Comparison of ENCODE assay signal across 29 mouse cellular contexts in the genomic region with DNA sequence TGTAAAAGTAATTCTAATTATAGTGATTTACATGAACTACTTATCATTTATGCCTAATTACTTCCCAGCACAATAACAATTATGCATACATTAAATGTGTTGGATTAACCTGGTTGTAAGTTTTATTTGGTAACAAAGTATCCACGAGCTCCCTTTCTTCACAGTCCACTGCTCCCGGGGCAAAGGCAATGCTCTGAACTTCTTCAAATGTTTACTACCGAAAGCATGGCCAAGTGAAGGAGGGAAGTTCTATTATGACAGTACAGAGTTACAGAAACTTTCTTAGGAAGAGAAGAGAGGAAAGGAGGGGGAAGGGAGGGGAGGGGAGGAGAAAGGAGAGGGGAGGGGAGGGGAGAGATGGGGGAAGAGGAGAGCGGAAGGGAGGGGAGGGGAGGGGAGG. TPM values are rescaled to one million over a fixed set of nuclear protein-coding genes. Genes with fewer than 3 reads are reported as not detected.
DNase-seq lines count a peak whose midpoint lies in the region; ATAC-seq lines count a peak whose summit lies in the region.
"Had no signal": no experiment of that assay in that cellular context is flagged by ENCODE, and none has a peak within 500 bp of the region (broad histone marks: within the 10 kb centered on the region; RNA-seq: fewer than 3 reads in every experiment).

No protein-coding gene starts in this region.

- H3K36me3 ChIP-seq in neural tube, embryonic 13.5 days, result 0 out of 2 replicates have a peak, but pooled peaks cover 4% of the 10 kb centered on the region
- peaks cover 4% of the 10 kb centered on the region; the same call in 1 of the 2 replicates for H3K36me3 ChIP-seq in neural tube, embryonic 15.5 days
- no peaks in the 10 kb centered on the region for H3K36me3 ChIP-seq in neural tube, embryonic 14.5 days (ENCODE audit: control insufficient read depth, insufficient read depth, low read length)
- H3K36me3 ChIP-seq: forebrain, embryonic 12.5 days; forebrain, embryonic 15.5 days had no signal

- peak; percentile 51 for DNase-seq in kidney, adult 9 months
- DNase-seq in kidney, postnatal 10 days, result no peak
- DNase-seq in kidney, postnatal 14 days, result peak; percentile 24
- no peak for DNase-seq in kidney, adult 18-20 months
- DNase-seq in urinary bladder, postnatal 14 days (ENCODE audit: low spot score), result no peak
- DNase-seq: adrenal gland, adult 2 months; adrenal gland, postnatal 14 days; cerebellum, adult 11-12 months; cerebellum, adult 8-10 months; cerebellum, postnatal 10 days; cerebellum, postnatal 36 days; embryo, embryonic 11 days; gastrocnemius, postnatal 25 days; heart, adult 18-20 months; heart, postnatal 10 days; heart, postnatal 36 days had no signal

- no peak overlapping the region for H3K4me2 ChIP-seq in neural tube, embryonic 13.5 days
- H3K4me2 ChIP-seq in neural tube, embryonic 15.5 days, result no peak overlapping the region
- no peak overlapping the region for H3K4me2 ChIP-seq in neural tube, embryonic 14.5 days (ENCODE audit: low read depth, low read length)
- H3K4me2 ChIP-seq: embryonic facial prominence, embryonic 13.5 days; forebrain, embryonic 12.5 days; forebrain, embryonic 15.5 days; heart, embryonic 12.5 days; heart, embryonic 15.5 days had no signal

- 19% methylated on average over 3 of the region's 4 CpGs for WGBS in neural tube, embryonic 13.5 days
- 9% methylated on average over 3 of the region's 4 CpGs for WGBS in neural tube, embryonic 15.5 days
- 22% methylated on average over 3 of the region's 4 CpGs for WGBS in neural tube, embryonic 14.5 days

- no peaks in the 10 kb centered on the region for H3K9me3 ChIP-seq in neural tube, embryonic 13.5 days
- 0 out of 2 replicates have a peak, but pooled peaks cover 3% of the 10 kb centered on the region for H3K9me3 ChIP-seq in neural tube, embryonic 15.5 days (replicated peaks)
- H3K9me3 ChIP-seq in neural tube, embryonic 14.5 days (ENCODE audit: control insufficient read depth, low read length), result no peaks in the 10 kb centered on the region
- H3K9me3 ChIP-seq: embryonic facial prominence, embryonic 10.5 days; embryonic facial prominence, embryonic 13.5 days; forebrain, embryonic 12.5 days; forebrain, embryonic 15.5 days; heart, embryonic 15.5 days; hindbrain, embryonic 10.5 days; hindbrain, embryonic 13.5 days had no signal

- H3K9ac ChIP-seq in neural tube, embryonic 13.5 days, result no peak overlapping the region
- no peak overlapping the region for H3K9ac ChIP-seq in neural tube, embryonic 15.5 days (replicated peaks)
- H3K9ac ChIP-seq in neural tube, embryonic 14.5 days (replicated peaks; ENCODE audit: low read depth, low read length), result no peak overlapping the region
- H3K9ac ChIP-seq: embryonic facial prominence, embryonic 13.5 days; forebrain, embryonic 12.5 days; forebrain, embryonic 15.5 days; heart, embryonic 12.5 days; heart, embryonic 15.5 days; hindbrain, embryonic 13.5 days had no signal

- no peaks in the 10 kb centered on the region for H3K27me3 ChIP-seq in neural tube, embryonic 13.5 days
- H3K27me3 ChIP-seq in neural tube, embryonic 15.5 days (replicated peaks), result no peaks in the 10 kb centered on the region
- H3K27me3 ChIP-seq in neural tube, embryonic 14.5 days (ENCODE audit: control insufficient read depth, insufficient read depth, low read length), result no peaks in the 10 kb centered on the region
- H3K27me3 ChIP-seq: embryonic facial prominence, embryonic 13.5 days; forebrain, embryonic 12.5 days; forebrain, embryonic 15.5 days; heart, embryonic 12.5 days; heart, embryonic 15.5 days had no signal

- peaks cover 17% of the 10 kb centered on the region for H3K4me1 ChIP-seq in neural tube, embryonic 13.5 days (replicated peaks)
- H3K4me1 ChIP-seq in neural tube, embryonic 15.5 days, result peaks cover 15% of the 10 kb centered on the region
- no peaks in the 10 kb centered on the region for H3K4me1 ChIP-seq in neural tube, embryonic 14.5 days (ENCODE audit: control insufficient read depth, insufficient read depth, low read length)

- no peak overlapping the region for H3K27ac ChIP-seq in neural tube, embryonic 13.5 days (replicated peaks)
- H3K27ac ChIP-seq in neural tube, embryonic 15.5 days (replicated peaks), result no peak overlapping the region
- no peak overlapping the region for H3K27ac ChIP-seq in neural tube, embryonic 14.5 days (ENCODE audit: low read depth, low read length)
- H3K27ac ChIP-seq: embryonic facial prominence, embryonic 10.5 days; embryonic facial prominence, embryonic 13.5 days; forebrain, embryonic 12.5 days; forebrain, embryonic 15.5 days; heart, embryonic 15.5 days; hindbrain, embryonic 13.5 days had no signal

- peak; percentile 11; the same call in 1 of the 2 replicates for ATAC-seq in neural tube, embryonic 13.5 days (ENCODE audit: low read depth)
- ATAC-seq in neural tube, embryonic 15.5 days (ENCODE audit: low FRiP score), result no peak
- peak; percentile 31; the same call in 1 of the 2 replicates for ATAC-seq in neural tube, embryonic 14.5 days (ENCODE audit: low read depth)
- ATAC-seq: CD4-positive, CD25-positive, alpha-beta regulatory T cell, adult 4 months; forebrain, embryonic 15.5 days had no signal

- H3K4me3 ChIP-seq in neural tube, embryonic 13.5 days, result no peak overlapping the region
- H3K4me3 ChIP-seq in neural tube, embryonic 15.5 days (replicated peaks), result no peak overlapping the region
- no peak overlapping the region for H3K4me3 ChIP-seq in neural tube, embryonic 14.5 days (ENCODE audit: low read depth, low read length)
- H3K4me3 ChIP-seq: embryonic facial prominence, embryonic 10.5 days; embryonic facial prominence, embryonic 13.5 days; erythroblast, embryonic 14.5 days; forebrain, embryonic 12.5 days; forebrain, embryonic 15.5 days; heart, embryonic 12.5 days; heart, embryonic 15.5 days; hindbrain, embryonic 10.5 days; hindbrain, embryonic 13.5 days had no signal

RNA-seq across cellular contexts. Expression of a gene that starts 28.7 kb away (rescaled TPM):
- 6.5 and 6.6 TPM in 2 replicates for polyA plus RNA-seq in neural tube, embryonic 13.5 days (2015; fragmentation: Nextera tagmentation; extraction: Ambion mirVana)
- 8.6 and 11.1 TPM in 2 replicates for polyA plus RNA-seq in neural tube, embryonic 15.5 days (2015; fragmentation: Nextera tagmentation; extraction: Ambion mirVana)
- 7.7 and 8.0 TPM in 2 replicates for polyA plus RNA-seq in neural tube, embryonic 14.5 days (2014; fragmentation: Nextera tagmentation; extraction: Ambion mirVana)

RNA-seq across cellular contexts. Expression of a gene that starts 52.2 kb away (rescaled TPM):
- 275 and 315 TPM in 2 replicates for polyA plus RNA-seq in neural tube, embryonic 13.5 days (2015; fragmentation: Nextera tagmentation; extraction: Ambion mirVana)
- polyA plus RNA-seq in neural tube, embryonic 15.5 days (2015; fragmentation: Nextera tagmentation; extraction: Ambion mirVana), result 346 and 374 TPM in 2 replicates
- 286 and 292 TPM in 2 replicates for polyA plus RNA-seq in neural tube, embryonic 14.5 days (2014; fragmentation: Nextera tagmentation; extraction: Ambion mirVana)

Comparison
In these comparisons a context has a peak if more than half of its experiments do, and no peak if none do; other contexts are left out.
1. DNase-seq: peak in kidney, adult 9 months (single experiment) and kidney, postnatal 14 days (single experiment); none in kidney, postnatal 10 days (single experiment), kidney, adult 18-20 months (single experiment) and urinary bladder, postnatal 14 days (single experiment).